Mouse (Mus musculus): Measurements from ENCODE around the gene Fam216b.

Gene Fam216b

DNA sequence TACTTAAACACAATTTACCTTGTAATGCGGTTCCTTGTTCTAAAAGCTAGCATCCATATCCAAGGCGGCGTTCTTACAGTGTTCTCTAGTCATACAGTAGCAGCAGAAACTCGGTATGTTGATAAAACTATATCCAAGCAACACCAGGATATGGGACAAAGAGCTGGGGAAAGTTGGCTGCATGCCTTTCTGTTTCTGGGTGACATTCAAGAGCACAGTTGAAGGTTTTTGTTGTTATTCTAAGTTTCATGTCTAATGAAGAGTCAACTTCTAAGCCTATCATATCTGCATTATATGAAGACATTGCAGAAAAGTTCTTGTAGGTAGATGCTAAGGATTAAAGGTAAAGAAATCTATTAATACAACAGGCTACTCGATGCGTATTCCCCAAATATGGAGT, at the start of gene Fam216b:
TSS of gene Fam216b (minus strand) at position 101 of the 400 bp plus-strand sequence.
- DNase-seq (ENCODE audit: low read depth), result no peak

DNA sequence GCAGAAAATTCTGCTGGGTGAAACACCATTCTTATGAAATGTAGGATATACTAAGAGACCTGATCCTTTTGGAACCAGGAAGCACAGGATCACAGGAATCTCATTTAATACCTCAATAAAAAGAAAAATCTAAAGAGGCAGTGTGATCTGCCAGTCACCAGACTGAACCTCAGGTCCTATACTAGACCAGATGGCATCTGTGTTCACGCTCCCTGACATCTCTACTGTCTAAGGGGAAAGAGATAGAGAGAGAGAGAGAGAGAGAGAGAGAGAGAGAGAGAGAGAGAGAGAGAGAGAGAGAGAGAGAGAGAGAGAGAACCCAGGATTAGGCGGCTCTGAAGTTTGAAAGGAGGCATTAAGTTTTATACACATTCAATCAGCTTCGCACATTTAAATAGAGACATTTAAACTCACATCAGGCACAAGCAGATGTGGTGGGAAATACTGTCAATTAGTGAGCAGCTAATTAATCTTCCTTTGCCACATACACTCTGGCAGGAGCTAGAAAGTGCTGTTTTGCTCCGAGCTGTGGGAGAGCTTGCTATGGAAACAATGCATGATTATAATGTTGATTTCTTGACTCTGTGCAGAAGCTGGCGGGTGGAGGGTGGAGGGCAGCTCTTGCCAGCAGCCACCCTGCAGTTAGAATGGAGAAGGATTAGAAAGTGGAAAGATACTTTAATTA, 43.7 kb upstream of the Fam216b start:
- DNase-seq (ENCODE audit: low read depth), result no peak

DNA sequence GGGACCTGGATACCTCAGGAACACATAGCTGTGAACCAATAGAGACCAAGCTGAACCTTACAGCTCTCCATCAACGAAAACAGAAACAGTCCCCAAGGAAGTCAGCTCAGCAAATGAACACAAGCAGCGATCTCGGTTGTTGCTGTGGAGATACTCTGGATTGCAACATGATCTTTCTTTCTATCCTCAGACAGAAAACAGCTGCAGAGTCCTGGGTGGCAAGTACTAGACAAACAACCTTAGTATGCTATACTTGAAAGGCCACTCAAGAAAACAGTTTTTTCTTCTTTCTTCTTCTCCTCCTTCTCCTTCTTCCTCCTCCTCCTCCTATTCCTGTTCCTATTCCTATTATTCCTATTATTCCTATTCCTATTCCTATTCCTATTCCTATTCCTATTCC, 37.9 kb upstream of the Fam216b start:
- no peak for DNase-seq (ENCODE audit: low read depth)

- DNase-seq (ENCODE audit: low read depth), result no peak
These were observed 31.5 kb upstream of the Fam216b start for GRCm38 (mm10) chr14:78120286-78120685.

GRCm38 (mm10) chr14:78119449-78120200, 30.8 kb upstream of the Fam216b start:
- DNase-seq (ENCODE audit: low read depth), result no peak

DNA sequence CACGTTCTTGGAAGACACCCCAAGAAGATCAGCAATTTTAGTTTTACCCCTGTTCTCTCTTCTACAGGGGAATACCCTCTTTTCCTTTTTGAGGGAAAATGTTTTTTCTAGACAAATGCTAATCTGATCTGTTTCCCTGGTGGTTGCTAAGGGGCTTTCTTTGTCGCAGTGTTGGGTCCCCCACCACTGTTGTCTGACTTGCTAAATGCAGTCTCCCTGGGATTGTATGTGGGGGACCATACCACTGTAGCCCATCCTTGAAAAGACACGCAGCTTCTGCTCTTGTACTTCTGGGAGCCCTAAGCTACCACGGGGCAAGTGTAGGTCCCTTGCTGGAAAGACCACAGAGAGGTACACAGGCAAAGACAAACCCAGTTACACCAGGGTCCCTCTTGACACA, 28.9 kb upstream of the Fam216b start:
- DNase-seq (ENCODE audit: low read depth), result no peak

GRCm38 (mm10) chr14:78117268-78117667, 28.5 kb upstream of the Fam216b start:
- no peak for DNase-seq (ENCODE audit: low read depth)

DNA sequence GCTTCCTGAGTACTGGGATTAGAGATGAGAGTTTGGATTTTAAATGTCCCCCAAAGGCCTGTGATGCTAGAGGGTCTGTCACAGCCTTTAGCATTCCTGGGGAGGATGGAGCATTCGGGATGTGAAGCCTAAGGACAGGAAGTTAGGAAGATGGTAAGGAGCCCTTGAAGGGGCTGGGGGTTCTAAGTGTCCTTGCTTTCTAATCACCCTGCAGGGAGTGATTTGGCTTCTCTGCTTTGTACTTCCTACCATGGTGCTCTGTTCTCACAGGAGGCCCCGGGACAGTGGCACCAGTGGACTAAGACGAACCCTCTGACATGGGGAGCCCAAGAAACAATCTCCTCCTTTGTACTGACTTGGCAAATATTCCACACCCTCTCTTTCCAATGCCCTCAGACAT, 23.7 kb upstream of the Fam216b start:
- no peak for DNase-seq (ENCODE audit: low read depth)

DNA sequence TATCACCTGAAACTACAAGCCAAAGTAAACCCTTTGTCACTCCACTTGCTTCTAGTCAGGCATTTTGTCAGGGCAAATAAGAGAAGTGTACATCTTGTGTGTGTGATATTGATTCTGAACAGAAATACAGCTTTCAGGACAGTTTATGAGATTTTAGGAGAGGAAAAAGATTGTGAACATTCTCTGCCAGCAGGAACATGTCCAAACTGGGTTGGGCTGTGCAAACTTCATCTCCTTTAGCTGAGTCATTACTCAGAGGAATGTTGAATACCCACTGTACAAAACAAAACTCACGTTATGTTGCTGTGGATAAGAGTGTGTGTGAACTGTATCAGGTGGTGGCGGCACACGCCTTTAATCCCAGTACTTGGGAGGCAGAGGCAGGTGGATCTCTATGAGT, 22.1 kb upstream of the Fam216b start:
- no peak for DNase-seq (ENCODE audit: low read depth)

- no peak for DNase-seq (ENCODE audit: low read depth)
These were observed 20.6 kb upstream of the Fam216b start for GRCm38 (mm10) chr14:78109419-78109818.

DNA sequence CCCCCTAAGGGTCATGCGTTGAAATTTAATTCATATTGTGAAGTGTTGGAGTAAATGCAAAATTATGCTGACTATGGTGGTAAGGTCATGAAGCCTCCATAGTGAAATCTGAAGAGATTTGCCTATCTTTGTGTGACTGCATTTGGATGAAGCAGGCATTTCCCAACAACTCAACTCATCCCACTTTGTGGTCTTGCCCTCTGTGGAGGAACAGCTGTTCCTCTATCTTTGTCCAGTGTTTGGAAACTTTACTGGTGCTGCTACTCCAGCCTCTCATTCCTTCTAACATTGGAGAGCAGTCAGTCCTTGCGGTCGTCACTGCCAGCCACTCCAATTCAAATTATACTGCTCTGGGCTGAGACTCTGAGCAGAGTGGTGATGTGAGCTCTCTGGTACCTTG, 19.6 kb upstream of the Fam216b start:
- no peak for DNase-seq (ENCODE audit: low read depth)

DNA sequence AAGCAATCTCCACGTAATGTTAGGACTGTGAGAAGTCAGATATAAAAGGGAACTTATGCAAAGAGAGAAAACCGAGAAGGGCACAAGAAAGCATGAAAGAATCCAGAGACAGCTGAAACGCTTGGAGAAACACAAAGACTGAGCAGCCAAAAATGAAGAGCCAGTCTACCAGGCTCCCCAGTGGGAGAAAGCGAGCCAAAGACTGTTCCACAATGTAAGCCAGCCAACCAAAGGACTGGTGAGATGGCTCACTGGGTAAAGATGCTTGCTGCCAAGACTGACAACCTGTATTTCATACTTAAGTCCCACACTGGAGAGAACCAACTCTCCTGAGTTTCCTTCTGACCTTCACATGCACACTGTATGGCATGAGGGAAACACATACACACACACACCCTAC, 784 bp upstream of the Fam216b start:
- no peak for DNase-seq (ENCODE audit: low read depth)

GRCm38 (mm10) chr14:78083465-78083864, 5.3 kb downstream of the Fam216b start:
- DNase-seq (ENCODE audit: low read depth), result no peak

DNA sequence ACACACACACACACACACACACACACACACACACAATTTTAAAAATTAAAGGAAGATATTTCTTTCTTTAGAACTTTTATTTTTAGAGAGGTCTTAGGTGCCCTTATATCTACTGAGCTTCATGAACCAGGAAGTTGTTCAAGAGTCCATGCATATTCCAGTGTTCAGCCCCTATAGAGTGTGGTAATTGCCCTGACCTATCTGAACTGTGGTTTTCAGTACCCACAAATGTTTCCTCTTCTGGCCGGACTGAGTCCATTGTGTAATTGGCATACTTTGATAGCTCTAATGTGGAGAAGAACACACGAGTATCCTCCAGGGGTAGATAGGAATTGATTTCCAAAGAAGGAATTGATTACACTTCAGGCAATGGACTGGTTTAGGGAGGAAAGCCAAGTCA, 11.3 kb downstream of the Fam216b start:
- no peak for DNase-seq (ENCODE audit: low read depth)

DNA sequence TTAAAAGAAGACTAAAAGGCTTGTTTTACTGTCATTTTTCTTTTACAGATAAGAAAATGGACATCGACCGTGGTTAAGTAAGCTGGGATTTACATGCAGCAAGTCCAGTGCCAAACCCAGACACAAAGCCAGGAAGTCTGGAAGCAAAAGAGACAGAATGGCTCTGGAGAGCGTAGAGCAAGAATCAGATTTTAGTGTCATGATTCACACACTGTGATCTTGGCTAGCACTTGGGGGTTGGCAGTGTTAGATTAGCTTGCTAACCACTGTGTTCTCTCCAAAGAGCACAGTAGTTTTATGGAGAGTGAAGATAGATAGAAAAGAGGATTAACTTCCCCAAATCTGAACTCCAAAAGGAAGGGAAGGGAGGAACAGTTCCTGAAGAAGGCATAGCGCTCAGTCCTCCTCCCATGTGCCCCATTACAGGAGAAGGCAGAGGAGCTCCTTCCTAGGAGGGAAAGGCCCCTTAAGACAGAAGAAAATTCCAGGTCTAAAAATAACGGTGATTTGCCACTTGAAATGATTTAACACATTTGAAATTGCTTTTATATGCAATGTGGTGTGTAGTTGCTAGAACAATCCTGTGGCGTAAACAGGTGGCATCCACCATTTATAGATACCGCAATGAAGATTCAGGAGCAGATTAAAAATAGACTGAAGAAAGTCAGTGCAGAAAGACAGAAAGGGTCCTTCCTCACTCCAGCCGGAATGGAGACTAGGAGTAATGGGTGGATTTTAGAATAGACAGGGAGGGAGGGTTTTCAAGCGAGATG, 22.7 kb downstream of the Fam216b start:
- DNase-seq (ENCODE audit: low read depth), result no peak

DNA sequence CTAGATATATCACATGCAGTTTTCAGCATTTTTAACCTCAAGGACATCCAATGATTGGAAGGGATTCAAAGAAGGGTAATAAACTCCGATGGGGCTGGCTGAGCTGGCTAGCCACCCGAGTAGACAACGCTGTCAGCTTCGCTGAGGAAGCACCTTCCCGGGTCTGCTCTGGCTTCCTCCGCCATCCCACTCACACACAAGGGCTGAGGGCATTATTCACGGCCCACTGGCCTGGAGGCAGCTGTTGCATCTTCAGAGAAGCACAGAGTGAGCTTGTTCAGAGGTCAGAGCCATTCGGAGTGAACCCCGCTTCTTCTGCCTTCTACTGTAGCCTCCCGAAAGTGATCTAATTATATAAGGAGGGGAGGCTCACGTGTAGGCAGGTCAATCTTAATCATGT, 26.3 kb downstream of the Fam216b start:
- DNase-seq (ENCODE audit: low read depth), result no peak

DNA sequence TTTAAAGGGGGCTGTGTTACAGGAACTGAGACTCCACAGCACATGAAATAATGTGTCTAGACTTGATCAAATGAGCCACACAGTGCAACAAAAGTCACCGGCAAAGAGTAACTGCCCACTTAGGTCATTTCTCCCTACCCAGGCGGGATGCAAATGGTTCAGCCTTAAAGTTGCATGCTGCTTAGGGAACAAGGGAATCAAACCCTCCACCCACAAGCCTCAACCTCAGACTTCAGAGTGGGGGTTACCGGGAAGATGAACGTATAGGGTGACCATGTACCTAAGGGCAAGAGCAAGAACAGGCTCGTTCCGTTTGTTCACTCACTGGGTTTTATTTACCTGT, 28.2 kb downstream of the Fam216b start:
- DNase-seq (ENCODE audit: low read depth), result no peak

GRCm38 (mm10) chr14:78059878-78060608, 28.8 kb downstream of the Fam216b start:
- no peak for DNase-seq (ENCODE audit: low read depth)

- DNase-seq (ENCODE audit: low read depth), result no peak
These were observed 31.4 kb downstream of the Fam216b start for GRCm38 (mm10) chr14:78057362-78057761.

GRCm38 (mm10) chr14:78056371-78056770, 32.4 kb downstream of the Fam216b start:
- peak; percentile 2 for DNase-seq (ENCODE audit: low read depth)

- no peak for DNase-seq (ENCODE audit: low read depth)
These were observed 40.1 kb downstream of the Fam216b start for GRCm38 (mm10) chr14:78048674-78049073.

- DNase-seq (ENCODE audit: low read depth), result no peak
These were observed 40.5 kb downstream of the Fam216b start for GRCm38 (mm10) chr14:78048258-78048657.
